Mouse (Mus musculus): ENCODE measurements at regions not wholly inside any gene's neighbourhood (a gene's known extent, or its start where the extent isn't known, plus 50 kb on each side); places are given as distances from the start of the nearest gene placed in this dataset.
"Not testable (repeated sequence)": the region's sequence is repeated elsewhere in the genome, so short reads cannot be mapped to it uniquely, and the experiment has no call there.

- no peak for DNase-seq
These were observed 114.4 kb downstream of the Sox4 start for GRCm38 (mm10) chr13:28839084-28839483.

- no peak for DNase-seq
These were observed 115.3 kb downstream of the Sox4 start for GRCm38 (mm10) chr13:28838216-28838615.

- not testable (repeated sequence) for DNase-seq
These were observed 116.3 kb downstream of the Sox4 start for GRCm38 (mm10) chr13:28837196-28837595.

GRCm38 (mm10) chr13:28833700-28834065 is 119.8 kb downstream of the Sox4 start:
- DNase-seq = no peak

GRCm38 (mm10) chr13:28832855-28833699 is 120.4 kb downstream of the Sox4 start:
- no peak for DNase-seq

GRCm38 (mm10) chr13:28826284-28826683 is 127.2 kb downstream of the Sox4 start:
- no peak for DNase-seq

GRCm38 (mm10) chr13:28823985-28824384 is 129.5 kb downstream of the Sox4 start:
- DNase-seq = no peak

GRCm38 (mm10) chr13:28823311-28823880 is 130.1 kb downstream of the Sox4 start:
- no peak for DNase-seq

- DNase-seq = no peak
These were observed 132.5 kb downstream of the Sox4 start for GRCm38 (mm10) chr13:28820868-28821533.

GRCm38 (mm10) chr13:28814127-28814526 is 139.4 kb downstream of the Sox4 start:
- DNase-seq = no peak

- DNase-seq = no peak
These were observed 141.6 kb downstream of the Sox4 start for GRCm38 (mm10) chr13:28811667-28812575.

GRCm38 (mm10) chr13:28811081-28811439 is 142.5 kb downstream of the Sox4 start:
- no peak for DNase-seq

- no peak for DNase-seq
These were observed 143.0 kb downstream of the Sox4 start for GRCm38 (mm10) chr13:28810326-28811080.

- no peak for DNase-seq
These were observed 148.2 kb downstream of the Sox4 start for GRCm38 (mm10) chr13:28805302-28805701.

GRCm38 (mm10) chr13:28801210-28801954 is 152.1 kb downstream of the Sox4 start:
- DNase-seq = no peak

- DNase-seq = no peak
These were observed 152.8 kb downstream of the Sox4 start for GRCm38 (mm10) chr13:28800676-28801075.

GRCm38 (mm10) chr13:28799474-28799873 is 154.0 kb downstream of the Sox4 start:
- DNase-seq = no peak

- no peak for DNase-seq
These were observed 155.7 kb downstream of the Sox4 start for GRCm38 (mm10) chr13:28797617-28798475.

- DNase-seq = no peak
These were observed 158.2 kb downstream of the Sox4 start for GRCm38 (mm10) chr13:28795274-28795673.

GRCm38 (mm10) chr13:28794547-28794946 is 159.0 kb downstream of the Sox4 start:
- DNase-seq = no peak
